Mouse (Mus musculus) kidney, embryonic 15.5 days (tissue): ENCODE data around the gene Ap3d1. TPM values are rescaled to one million over a fixed set of nuclear protein-coding genes. Genes with fewer than 3 reads are reported as not detected.

ENCODE experiments used
- ATAC-seq: fragments of 200-750 bp; cut with Nextera tagmentation; replicated peaks from 2 replicates; pipeline ENCODE4 v1.8.0; 2017; ENCODE audit warnings: moderate TSS enrichment; ENCODE audit not compliant: low FRiP score
- H3K27ac ChIP-seq: fragments of 300-500 bp; sonication (generic); 2 replicates; pipeline ENCODE4 v1.5.1; 2015; ENCODE audit warnings: mild to moderate bottlenecking, inconsistent platforms
- H3K27me3 ChIP-seq: fragments of 300-500 bp; sonication (generic); 2 replicates; pipeline ENCODE4 v1.6.1; 2015; ENCODE audit warnings: inconsistent platforms
- H3K36me3 ChIP-seq: fragments of 300-500 bp; sonication (generic); 2 replicates; pipeline ENCODE4 v1.6.1; 2015; ENCODE audit warnings: inconsistent platforms
- H3K4me1 ChIP-seq: fragments of 300-500 bp; sonication (generic); 2 replicates; pipeline ENCODE4 v1.6.1; 2015; ENCODE audit warnings: inconsistent platforms
- H3K4me2 ChIP-seq: fragments of 300-500 bp; sonication (generic); 2 replicates; pipeline ENCODE4 v1.6.1; 2015; ENCODE audit warnings: moderate library complexity, mild to moderate bottlenecking, inconsistent platforms
- H3K4me3 ChIP-seq: fragments of 300-500 bp; sonication (generic); replicated peaks from 2 replicates; pipeline ENCODE4 v1.5.1; 2015; ENCODE audit warnings: mild to moderate bottlenecking, inconsistent platforms
- H3K9ac ChIP-seq: fragments of 300-500 bp; sonication (generic); 2 replicates; pipeline ENCODE4 v1.6.1; 2015; ENCODE audit warnings: mild to moderate bottlenecking, inconsistent platforms
- H3K9me3 ChIP-seq: fragments of 300-500 bp; sonication (generic); replicated peaks from 2 replicates; pipeline ENCODE4 v1.6.1; 2016; ENCODE audit warnings: inconsistent platforms
- WGBS: fragments of 180-500 bp; shearing (Covaris S2); methylation state at CpG from one replicate; pipeline ENCODE4 v1.1.7; 2015; ENCODE audit warnings: mixed read lengths; 5-methylcytosine and 5-hydroxymethylcytosine counted together
- polyA plus RNA-seq: library from polyadenylated mRNA; unstranded; fragments of >200 nt; fragmentation: Nextera tagmentation; extraction: Ambion mirVana; gene quantifications from 2 replicates; pipeline ENCODE4 v1.2.1, GENCODE M21; 2015

Ap3d1 gene
- polyA plus RNA-seq, 1 experiment from 2014 or later, result 70.9 TPM

DNA sequence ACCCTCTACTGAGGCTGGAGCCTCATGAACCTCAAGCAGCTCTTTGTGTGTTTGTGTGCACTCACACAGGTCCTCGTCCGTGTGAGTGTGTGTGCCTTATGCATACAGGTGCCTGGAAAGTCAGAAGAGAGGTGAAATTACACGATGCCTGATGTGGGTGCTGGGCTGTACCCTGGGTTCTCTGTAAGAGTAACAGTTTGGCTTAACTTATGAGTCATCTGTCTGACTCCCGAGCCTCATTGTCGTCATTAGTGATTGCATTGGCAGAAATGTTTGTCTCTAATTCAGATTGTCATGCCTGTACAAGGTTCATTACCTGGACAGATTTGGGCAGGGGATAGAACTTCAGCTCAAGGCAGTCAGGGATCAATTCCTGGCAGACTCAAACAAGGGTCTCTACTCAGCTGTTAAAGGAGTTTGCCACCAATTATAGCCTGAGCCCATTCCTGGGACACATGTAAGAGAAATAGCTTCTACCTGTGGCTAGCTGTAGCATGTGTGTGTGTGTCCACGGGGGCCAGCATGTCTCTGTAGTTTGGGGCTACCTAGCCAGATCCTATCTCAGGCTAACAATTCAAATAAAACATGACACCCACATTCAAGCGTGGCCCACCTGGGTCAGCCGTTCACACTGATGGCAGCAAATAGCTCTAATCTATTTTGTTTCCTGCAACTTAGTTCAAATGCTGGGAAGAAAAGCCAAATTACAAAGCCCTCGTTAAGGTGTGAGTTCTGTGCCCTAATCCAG lies 64.8 kb downstream of the Ap3d1 start:
- Histone ChIP-seq H3K27me3 (no peaks in the 10 kb centered on the region), H3K27ac (peak overlapping the region; percentile 98), H3K4me1 (peaks cover 69% of the 10 kb centered on the region), H3K4me3 (peak overlapping the region; percentile 91), H3K36me3 (peaks cover 13% of the 10 kb centered on the region; the same call in 1 of the 2 replicates), H3K9me3 (no peaks in the 10 kb centered on the region), H3K4me2 (peak overlapping the region; percentile 81), H3K9ac (peak overlapping the region; percentile 70)
- WGBS, result 20% methylated on average over 9 of the region's 9 CpGs
- ATAC-seq, result no peak

DNA sequence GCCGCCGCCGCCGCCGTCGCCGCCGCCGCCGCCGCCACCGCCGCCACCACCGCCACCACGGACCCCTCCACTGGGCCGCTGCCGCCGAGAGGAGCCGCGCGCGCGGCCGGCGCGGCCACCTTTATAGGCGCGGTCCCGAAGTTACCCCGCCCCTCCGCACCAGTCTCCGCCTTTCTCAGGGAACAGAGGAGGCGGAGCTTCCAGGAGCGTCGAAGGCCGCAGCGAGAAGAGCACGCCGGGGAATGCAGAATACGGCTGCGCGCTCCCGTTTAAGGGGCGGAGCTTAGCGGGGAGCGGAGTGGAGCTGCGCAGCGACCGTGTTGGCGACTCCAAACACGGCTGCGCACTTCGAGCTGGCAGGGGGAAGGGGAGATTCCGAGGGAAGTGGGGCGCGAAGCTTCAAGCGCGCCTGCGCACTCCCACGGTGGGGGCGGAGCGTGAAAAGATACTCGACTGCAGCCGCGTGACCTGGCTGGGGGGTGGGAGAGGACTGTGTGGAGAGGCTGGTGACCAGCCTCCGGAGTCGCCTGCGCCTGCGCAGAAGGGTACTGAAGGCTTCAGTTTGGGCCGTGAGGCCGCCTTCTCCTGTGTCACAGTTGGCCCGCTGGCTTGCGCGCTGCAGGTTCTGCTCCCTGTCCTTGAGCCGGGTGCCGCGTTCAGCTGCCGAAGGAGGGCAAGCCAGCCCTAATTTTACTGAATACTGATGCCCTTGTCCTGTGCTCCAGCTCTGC lies 65.7 kb downstream of the Ap3d1 start:
- under 1% methylated on average over 74 of the region's 78 CpGs for WGBS
- peaks cover 72% of the 10 kb centered on the region for H3K4me1 ChIP-seq

GRCm38 (mm10) chr10:80675405-80676197 lies 66.5 kb downstream of the Ap3d1 start:
- Histone ChIP-seq H3K4me1 (peaks cover 72% of the 10 kb centered on the region), H3K27ac (peak overlapping the region; percentile 98), H3K9me3 (no peaks in the 10 kb centered on the region), H3K9ac (peak overlapping the region; percentile 99), H3K27me3 (no peaks in the 10 kb centered on the region), H3K4me2 (peak overlapping the region; percentile 81), H3K4me3 (peak overlapping the region; percentile 91), H3K36me3 (peaks cover 29% of the 10 kb centered on the region)
- WGBS, result under 1% methylated on average over 51 of the region's 54 CpGs
- peak; percentile 1; the same call in 1 of the 2 replicates for ATAC-seq

More for the DNA sequence above, 65.7 kb downstream of the Ap3d1 start:
- Histone ChIP-seq H3K4me3 (peak overlapping the region; percentile 91), H3K27me3 (no peaks in the 10 kb centered on the region), H3K9me3 (no peaks in the 10 kb centered on the region), H3K4me2 (peak overlapping the region; percentile 81), H3K36me3 (peaks cover 21% of the 10 kb centered on the region), H3K27ac (peak overlapping the region; percentile 98), H3K9ac (peak overlapping the region; percentile 99)
- peak; percentile 93 for ATAC-seq

DNA sequence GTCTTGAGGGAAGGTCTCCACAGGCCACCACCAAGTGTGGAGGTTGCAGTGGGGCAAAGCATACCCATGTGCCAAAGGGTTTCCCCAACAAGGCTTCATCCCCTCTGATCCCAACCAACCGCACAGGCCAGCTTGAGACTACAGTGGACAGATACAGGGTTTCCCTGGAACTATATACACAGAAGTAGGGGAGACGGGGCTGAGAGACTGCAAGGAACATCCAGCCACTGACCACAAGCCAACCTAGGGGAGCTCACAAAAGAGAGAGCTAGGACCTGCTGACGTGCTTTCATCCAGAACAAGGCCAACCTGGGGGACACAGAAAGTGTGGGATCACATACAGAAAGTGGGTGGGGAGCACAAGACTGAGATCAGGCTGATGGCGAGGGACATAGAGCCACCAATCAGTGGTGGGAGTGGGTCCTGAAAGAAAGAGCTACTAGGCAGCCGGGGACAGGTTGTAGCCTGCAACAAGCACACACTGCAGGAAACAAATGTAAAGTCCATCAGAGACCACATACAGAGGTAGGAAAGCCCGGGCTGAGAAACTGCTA lies 67.1 kb downstream of the Ap3d1 start:
- Histone ChIP-seq H3K27ac (peak overlapping the region; percentile 98), H3K4me3 (peak overlapping the region; percentile 91), H3K36me3 (peaks cover 36% of the 10 kb centered on the region), H3K9me3 (no peaks in the 10 kb centered on the region), H3K9ac (peak overlapping the region; percentile 99), H3K4me2 (peak overlapping the region; percentile 81), H3K4me1 (peaks cover 71% of the 10 kb centered on the region), H3K27me3 (no peaks in the 10 kb centered on the region)
- 11% methylated on average over 6 of the region's 6 CpGs for WGBS
- no peak for ATAC-seq

GRCm38 (mm10) chr10:80674161-80674711 lies 67.8 kb downstream of the Ap3d1 start:
- peak overlapping the region; percentile 24; the same call in 1 of the 2 replicates for H3K27ac ChIP-seq
- H3K4me3 ChIP-seq, result peak overlapping the region; percentile 91
- H3K4me1 ChIP-seq, result peaks cover 69% of the 10 kb centered on the region
- no peaks in the 10 kb centered on the region for H3K27me3 ChIP-seq
- H3K4me2 ChIP-seq, result peak overlapping the region; percentile 81
- peaks cover 43% of the 10 kb centered on the region for H3K36me3 ChIP-seq
- no peaks in the 10 kb centered on the region for H3K9me3 ChIP-seq
- WGBS, result 52% methylated on average over 5 of the region's 5 CpGs
- no peak for ATAC-seq
- peak overlapping the region; percentile 99 for H3K9ac ChIP-seq

GRCm38 (mm10) chr10:80673690-80674089 lies 68.4 kb downstream of the Ap3d1 start:
- H3K4me1 ChIP-seq, result peaks cover 64% of the 10 kb centered on the region

GRCm38 (mm10) chr10:80671936-80672690 lies 70.0 kb downstream of the Ap3d1 start:
- Histone ChIP-seq H3K27ac (no peak overlapping the region), H3K4me1 (peaks cover 48% of the 10 kb centered on the region), H3K36me3 (peaks cover 64% of the 10 kb centered on the region), H3K4me2 (no peak overlapping the region), H3K9me3 (no peaks in the 10 kb centered on the region), H3K4me3 (no peak overlapping the region), H3K9ac (no peak overlapping the region), H3K27me3 (no peaks in the 10 kb centered on the region)
- 82% methylated on average over 11 of the region's 11 CpGs for WGBS
- no peak for ATAC-seq

More at GRCm38 (mm10) chr10:80673690-80674089, 68.4 kb downstream of the Ap3d1 start:
- Histone ChIP-seq H3K9me3 (no peaks in the 10 kb centered on the region), H3K27me3 (no peaks in the 10 kb centered on the region), H3K4me3 (peak overlapping the region; percentile 91), H3K9ac (peak overlapping the region; percentile 99), H3K27ac (0 out of 2 replicates have a peak overlapping the region, but pooled peaks have one; percentile 24), H3K4me2 (peak overlapping the region; percentile 81), H3K36me3 (peaks cover 48% of the 10 kb centered on the region)
- WGBS, result 90% methylated on average over 3 of the region's 3 CpGs
- no peak for ATAC-seq

- no peaks in the 10 kb centered on the region for H3K9me3 ChIP-seq
- H3K27ac ChIP-seq, result no peak overlapping the region
- ATAC-seq, result no peak
- peaks cover 51% of the 10 kb centered on the region for H3K4me1 ChIP-seq
- H3K4me2 ChIP-seq, result no peak overlapping the region
- peaks cover 73% of the 10 kb centered on the region for H3K36me3 ChIP-seq
- H3K27me3 ChIP-seq, result no peaks in the 10 kb centered on the region
- no peak overlapping the region for H3K9ac ChIP-seq
- H3K4me3 ChIP-seq, result no peak overlapping the region
- WGBS, result 94% methylated on average over 4 of the region's 4 CpGs
These were observed 70.8 kb downstream of the Ap3d1 start for GRCm38 (mm10) chr10:80671251-80671650.

- no peak overlapping the region for H3K4me2 ChIP-seq
- no peaks in the 10 kb centered on the region for H3K9me3 ChIP-seq
- H3K27ac ChIP-seq, result no peak overlapping the region
- no peak overlapping the region for H3K9ac ChIP-seq
- H3K4me3 ChIP-seq, result no peak overlapping the region
- 94% methylated on average over 2 of the region's 2 CpGs for WGBS
- H3K27me3 ChIP-seq, result no peaks in the 10 kb centered on the region
- H3K4me1 ChIP-seq, result peaks cover 59% of the 10 kb centered on the region
- ATAC-seq, result no peak
- peaks cover 78% of the 10 kb centered on the region for H3K36me3 ChIP-seq
These were observed 71.5 kb downstream of the Ap3d1 start for GRCm38 (mm10) chr10:80670531-80670930.

- no peak overlapping the region for H3K27ac ChIP-seq
- H3K9ac ChIP-seq, result no peak overlapping the region
- H3K36me3 ChIP-seq, result peaks cover 78% of the 10 kb centered on the region
- ATAC-seq, result no peak
- 96% methylated on average over 7 of the region's 7 CpGs for WGBS
- no peaks in the 10 kb centered on the region for H3K9me3 ChIP-seq
- H3K4me2 ChIP-seq, result no peak overlapping the region
- H3K4me1 ChIP-seq, result peaks cover 62% of the 10 kb centered on the region
- no peaks in the 10 kb centered on the region for H3K27me3 ChIP-seq
- H3K4me3 ChIP-seq, result no peak overlapping the region
These were observed 72.2 kb downstream of the Ap3d1 start for GRCm38 (mm10) chr10:80669737-80670485.
